Mouse (Mus musculus): Measurements from ENCODE around the gene Tbc1d9. TPM values are rescaled to one million over a fixed set of nuclear protein-coding genes. Genes with fewer than 3 reads are reported as not detected.

Gene Tbc1d9
- total RNA-seq, 2 experiments from 2014 or later, result 96.2 to 97.5 TPM

GRCm38 (mm10) chr8:83315691-83316090 lies 150.5 kb downstream of the Tbc1d9 start:
- DNase-seq (ENCODE audit: low spot score in 2 of 2), result no peak

GRCm38 (mm10) chr8:83320543-83320942 lies 155.4 kb downstream of the Tbc1d9 start:
- no peak for DNase-seq (ENCODE audit: low spot score in 2 of 2)

GRCm38 (mm10) chr8:83322374-83322773 lies 157.2 kb downstream of the Tbc1d9 start:
- no peak for DNase-seq (ENCODE audit: low spot score in 2 of 2)

Other genes with a start within 250 kb of the Tbc1d9 start
- gene Gm10645, start 818 bp downstream of the Tbc1d9 start, total RNA-seq (2021), result 1 to 10 TPM; 1.8 to 2.0 TPM
- gene Ucp1, start 125.0 kb downstream of the Tbc1d9 start, total RNA-seq (2021), result under 1 TPM in 1 of 2 experiments, not detected in 1; 0.28 TPM
- gene Elmod2, start 167.1 kb downstream of the Tbc1d9 start, total RNA-seq (2021), result 10 to 100 TPM; 12.3 to 13.8 TPM
- not detected for gene Mgat4d, start 183.1 kb downstream of the Tbc1d9 start, total RNA-seq (2021)
- gene Clgn, start 224.5 kb downstream of the Tbc1d9 start, total RNA-seq (2021), result 10 to 100 TPM in 1 of 2 experiments, 1 to 10 TPM in 1; 8.9 to 11.0 TPM

Measured in left cerebral cortex, adult 18-20 months (tissue).